Mouse (Mus musculus) Patski (cell line): ENCODE measurements around the gene Ccdc7b. TPM values are rescaled to one million over a fixed set of nuclear protein-coding genes. Genes with fewer than 3 reads are reported as not detected.
"Not testable (repeated sequence)": the region's sequence is repeated elsewhere in the genome, so short reads cannot be mapped to it uniquely, and the experiment has no call there.

ENCODE experiments used
- ATAC-seq: fragments of 100-300 bp; one replicate; pipeline ENCODE4 v1.8.0; 2021
- CTCF ChIA-PET: fragments of 350-600 bp; sonication (Branson Sonifier 250); formaldehyde crosslinking; loops from one replicate; lab custom pipeline; 2022; ENCODE audit warnings: inconsistent platforms; lab: Charles Lee
- POLR2A ChIA-PET: fragments of 350-600 bp; sonication (Branson Sonifier 250); formaldehyde crosslinking; loops from one replicate; lab custom pipeline; 2022; ENCODE audit warnings: antibody characterized with exemption, inconsistent platforms; lab: Charles Lee
- DNase-seq: peaks from one replicate; pipeline ENCODE4 v3.0.0-alpha.2; 2011; ENCODE audit warnings: low read depth, low spot score
- H3K27me3 ChIP-seq: fragments of 371-371 bp; one replicate; pipeline ENCODE4 v1.5.1; 2021
- CTCF ChIP-seq: fragments of 100-300 bp; IDR thresholded peaks from one replicate; pipeline ENCODE4 v1.5.1; 2021
- in situ Hi-C: fragments of 300-500 bp; cut with MboI; formaldehyde crosslinking; loops from 3 replicates; pipeline ENCODE4 v1.11.1; 2018; ENCODE audit warnings: low pct_unique_long_range_greater_than_20kb, mixed read lengths
- polyA plus RNA-seq: library from polyadenylated mRNA; unstranded; gene quantifications from one replicate; pipeline ENCODE4 v1.2.3, GENCODE M21; 2021

Ccdc7b gene
- not detected for polyA plus RNA-seq

GRCm38 (mm10) chr8:129066834-129067233 lies at the start of gene Ccdc7b:
Gene Ccdc7b (plus strand): TSS chr8:129067134.
- ATAC-seq, CTCF ChIA-PET, in situ Hi-C loops, DNase-seq, POLR2A ChIA-PET, H3K27me3 ChIP-seq: not testable (repeated sequence)

GRCm38 (mm10) chr8:129065417-129065816 lies 1.5 kb upstream of the Ccdc7b start, which contains the start of gene Ccdc7a:
Gene Ccdc7a (minus strand): TSS chr8:129065517.
- H3K27me3 ChIP-seq, ATAC-seq, POLR2A ChIA-PET, in situ Hi-C loops, DNase-seq, CTCF ChIA-PET: not testable (repeated sequence)

GRCm38 (mm10) chr8:129115761-129116160 lies 48.8 kb downstream of the Ccdc7b start:
- ATAC-seq, in situ Hi-C loops, POLR2A ChIA-PET, H3K27me3 ChIP-seq, CTCF ChIA-PET, DNase-seq: not testable (repeated sequence)

GRCm38 (mm10) chr8:129131561-129131960 lies 64.6 kb downstream of the Ccdc7b start, which contains the start of gene Gm10999:
Gene Gm10999 (minus strand): TSS chr8:129131661.
- POLR2A ChIA-PET: no interaction called here
- DNase-seq: no peak
- no peak for TF ChIP-seq CTCF
- CTCF ChIA-PET: no interaction called here
- ATAC-seq: no peak
- H3K27me3 ChIP-seq: no peaks in the 10 kb centered on the region
- in situ Hi-C loops: no loop called here

GRCm38 (mm10) chr8:129133475-129133874 lies 66.5 kb downstream of the Ccdc7b start:
- in situ Hi-C loops: no loop called here
- no peak for DNase-seq
- no peak for ATAC-seq
- ChIA-PET CTCF (no interaction called here), POLR2A (no interaction called here)
- no peak for TF ChIP-seq CTCF
- H3K27me3 ChIP-seq: no peaks in the 10 kb centered on the region

Other genes with a start within 250 kb of the Ccdc7b start
- not detected for gene Ccdc7a, start 1.6 kb upstream of the Ccdc7b start, polyA plus RNA-seq
- gene Gm10999, start 64.5 kb downstream of the Ccdc7b start, polyA plus RNA-seq: not detected
- gene 2610044O15Rik8, start 167.3 kb downstream of the Ccdc7b start, polyA plus RNA-seq: 21.3 TPM